Mouse (Mus musculus) heart, postnatal 0 days (tissue): ENCODE measurements around the gene Ptpn6.

ENCODE experiments used
- CTCF ChIP-seq: IDR thresholded peaks from 2 replicates; pipeline ENCODE4 v1.5.1; 2016; ENCODE audit warnings: antibody characterized with exemption, control low read depth, low read depth
- EP300 ChIP-seq: IDR thresholded peaks from 2 replicates; pipeline ENCODE4 v1.6.1; 2016; ENCODE audit warnings: antibody characterized with exemption, low read depth

- no peak for TF ChIP-seq CTCF
- no peak for TF ChIP-seq EP300
These were observed 48.4 kb upstream of the Ptpn6 start for GRCm38 (mm10) chr6:124786756-124787420.
